Mouse (Mus musculus): ENCODE results near the gene Vmn1r72. TPM values are rescaled to one million over a fixed set of nuclear protein-coding genes. Genes with fewer than 3 reads are reported as not detected.
"Not testable (repeated sequence)": the region's sequence is repeated elsewhere in the genome, so short reads cannot be mapped to it uniquely, and the experiment has no call there.

Gene Vmn1r72
- total RNA-seq (2014; rRNA removed) (not detected in 2 replicates), polyA plus RNA-seq (2015; fragmentation: Nextera tagmentation; extraction: Ambion mirVana) (not detected in 2 replicates)

DNA sequence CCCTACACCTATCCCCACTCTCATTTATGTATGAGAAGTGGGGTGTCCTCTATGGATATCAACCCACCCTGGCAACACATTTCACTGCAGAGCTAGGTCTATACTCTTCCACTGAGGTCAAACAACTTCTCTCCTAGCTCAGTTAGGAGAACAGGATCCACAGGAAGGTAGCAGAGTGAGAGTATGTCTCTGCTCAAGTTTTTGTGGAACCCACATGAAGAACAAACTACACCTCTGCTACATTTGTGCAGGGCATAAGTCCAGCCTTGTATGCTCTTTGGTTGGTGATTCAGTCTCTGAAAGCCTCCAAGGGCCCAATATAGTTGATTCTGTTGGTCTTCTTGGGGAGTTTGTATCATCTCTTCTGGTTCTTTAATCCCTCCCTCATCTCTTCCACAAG, at the start of gene Vmn1r72:
Vmn1r72 (minus strand) TSS at position 101 of the 400 bp plus-strand sequence.
- not testable (repeated sequence) for H3K27me3 ChIP-seq (ENCODE audit: insufficient read depth, low read length); H3K36me3 ChIP-seq (ENCODE audit: insufficient read depth); H3K4me2 ChIP-seq (ENCODE audit: low read depth); H3K9ac ChIP-seq; H3K27ac ChIP-seq (ENCODE audit: low read depth, low read length); ATAC-seq; H3K4me1 ChIP-seq (ENCODE audit: insufficient read depth); H3K4me3 ChIP-seq (ENCODE audit: low read depth, low read length); DNase-seq
- peaks cover 14% of the 10 kb centered on the region for H3K9me3 ChIP-seq (ENCODE audit: low read length)

DNA sequence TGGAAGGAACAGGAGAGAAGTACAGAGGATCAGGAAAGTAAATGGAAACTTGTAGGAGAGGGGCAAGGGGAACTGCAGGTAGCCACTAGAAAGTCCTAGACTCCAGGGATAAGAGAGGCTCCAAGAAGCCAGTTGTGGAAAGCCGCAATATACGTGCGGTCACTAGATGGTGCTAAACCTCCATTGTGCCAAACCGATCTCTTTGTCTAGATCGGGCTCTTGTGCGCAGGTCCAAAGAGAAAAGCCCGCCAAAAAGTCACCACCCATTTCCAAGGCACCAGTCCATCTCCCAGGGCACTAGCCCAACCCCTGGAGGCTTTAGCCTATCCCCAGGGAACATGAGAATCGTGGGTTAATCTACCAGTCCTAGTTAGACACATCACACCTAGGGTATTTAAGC, 62.9 kb downstream of the Vmn1r72 start:
- H3K4me2 ChIP-seq (ENCODE audit: low read depth); H3K9me3 ChIP-seq (ENCODE audit: low read length): not testable (repeated sequence)

More for the DNA sequence above, 62.9 kb downstream of the Vmn1r72 start:
- not testable (repeated sequence) for H3K27ac ChIP-seq (ENCODE audit: low read depth, low read length); DNase-seq; H3K27me3 ChIP-seq (ENCODE audit: insufficient read depth, low read length); H3K36me3 ChIP-seq (ENCODE audit: insufficient read depth); H3K4me1 ChIP-seq (ENCODE audit: insufficient read depth); H3K4me3 ChIP-seq (ENCODE audit: low read depth, low read length); ATAC-seq; H3K9ac ChIP-seq
- 15% methylated on average over 8 of the region's 8 CpGs for WGBS

Other genes with a start within 250 kb of the Vmn1r72 start
- gene Zscan4-ps2, start 165.8 kb downstream of the Vmn1r72 start, total RNA-seq (2014; rRNA removed), result not detected in 2 replicates
- gene Zscan4-ps2, start 165.8 kb downstream of the Vmn1r72 start, polyA plus RNA-seq (2015; fragmentation: Nextera tagmentation; extraction: Ambion mirVana), result not detected in 2 replicates
- gene Zscan4-ps3, start 70.8 kb downstream of the Vmn1r72 start, total RNA-seq (2014; rRNA removed), result not detected in 2 replicates
- not detected in 2 replicates for gene Zscan4-ps3, start 70.8 kb downstream of the Vmn1r72 start, polyA plus RNA-seq (2015; fragmentation: Nextera tagmentation; extraction: Ambion mirVana)
- gene Vmn1r73, start 50.1 kb upstream of the Vmn1r72 start, total RNA-seq (2014; rRNA removed), result not detected in 2 replicates
- not detected in 2 replicates for gene Vmn1r73, start 50.1 kb upstream of the Vmn1r72 start, polyA plus RNA-seq (2015; fragmentation: Nextera tagmentation; extraction: Ambion mirVana)
- gene Vmn1r74, start 153.8 kb upstream of the Vmn1r72 start, total RNA-seq (2014; rRNA removed), result not detected in 2 replicates
- gene Vmn1r74, start 153.8 kb upstream of the Vmn1r72 start, polyA plus RNA-seq (2015; fragmentation: Nextera tagmentation; extraction: Ambion mirVana), result not detected in 2 replicates
- not detected in 2 replicates for gene Vmn1r75, start 194.5 kb upstream of the Vmn1r72 start, total RNA-seq (2014; rRNA removed)
- not detected in 2 replicates for gene Vmn1r75, start 194.5 kb upstream of the Vmn1r72 start, polyA plus RNA-seq (2015; fragmentation: Nextera tagmentation; extraction: Ambion mirVana)

Measured in forebrain, postnatal 0 days (tissue).